Mouse (Mus musculus): ENCODE results near the gene Odf2l.

- TF ChIP-seq ZNF384 (IDR thresholded peaks at IDR 0.05; ENCODE audit: low read depth, low read length) (no peak), CHD2 (IDR thresholded peaks at IDR 0.05; ENCODE audit: low read depth, low read length) (no peak), MAFK (IDR thresholded peaks at IDR 0.05; ENCODE audit: insufficient read depth, low read depth, low read length) (no peak), ZC3H11A (IDR thresholded peaks at IDR 0.05; ENCODE audit: borderline replicate concordance, low read depth, low read length) (no peak)
Measured at GRCm38 (mm10) chr3:145126618-145127017, 8.2 kb downstream of the Odf2l start.
